Mouse (Mus musculus): ENCODE data around the gene Nudt14.

Gene Nudt14

DNA sequence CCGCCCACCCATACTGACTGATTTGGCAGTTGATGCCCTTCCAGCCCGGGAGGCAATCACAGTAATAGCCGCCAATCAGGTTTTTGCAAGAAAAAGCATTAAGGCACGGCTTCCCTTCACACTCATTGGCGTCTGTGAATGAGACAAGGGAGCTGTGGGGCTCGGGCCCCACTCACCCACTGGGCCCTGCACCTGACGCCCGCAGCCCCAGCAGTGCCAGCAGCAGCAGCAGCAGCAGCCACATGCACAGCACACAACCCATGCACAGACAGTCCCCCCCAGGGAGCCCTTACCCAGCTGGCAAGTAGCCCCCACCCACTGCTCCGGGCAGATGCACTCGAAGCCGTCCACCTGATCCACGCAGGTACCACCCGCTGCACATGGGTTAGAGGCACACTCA is 26.3 kb downstream of the Nudt14 start:
- in situ Hi-C loops (cut with MboI, MseI): loop anchor here in 1 of 2 experiments (25.0 kb wide), 2 partner anchors 672 to 1503 kb away; partner anchors contain the start of genes Exoc3l4 and Lbhd2

DNA sequence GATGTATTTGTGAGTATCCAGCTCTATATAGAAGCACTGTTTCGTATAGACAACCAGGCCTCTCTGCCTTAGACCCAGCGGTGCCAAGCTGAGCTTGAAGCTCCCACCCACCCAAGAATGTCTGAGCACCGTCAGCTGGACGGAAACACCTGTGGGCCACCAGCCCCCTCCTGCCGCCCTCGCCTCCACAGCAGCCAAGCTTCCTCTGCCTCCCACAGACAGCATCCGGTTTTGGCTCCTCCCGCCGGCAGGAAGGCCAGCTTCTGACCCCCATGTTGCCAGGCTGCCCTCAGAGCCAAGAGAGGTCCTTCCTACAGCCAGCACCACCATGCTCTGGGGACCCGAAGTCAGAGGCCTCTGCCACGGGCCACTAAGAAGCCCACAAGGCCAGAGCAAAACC is 27.4 kb downstream of the Nudt14 start:
- in situ Hi-C loops (cut with MboI, MseI): loop anchor here in 1 of 2 experiments (25.0 kb wide), 2 partner anchors 673 to 1502 kb away; partner anchors contain the start of genes Exoc3l4 and Lbhd2

DNA sequence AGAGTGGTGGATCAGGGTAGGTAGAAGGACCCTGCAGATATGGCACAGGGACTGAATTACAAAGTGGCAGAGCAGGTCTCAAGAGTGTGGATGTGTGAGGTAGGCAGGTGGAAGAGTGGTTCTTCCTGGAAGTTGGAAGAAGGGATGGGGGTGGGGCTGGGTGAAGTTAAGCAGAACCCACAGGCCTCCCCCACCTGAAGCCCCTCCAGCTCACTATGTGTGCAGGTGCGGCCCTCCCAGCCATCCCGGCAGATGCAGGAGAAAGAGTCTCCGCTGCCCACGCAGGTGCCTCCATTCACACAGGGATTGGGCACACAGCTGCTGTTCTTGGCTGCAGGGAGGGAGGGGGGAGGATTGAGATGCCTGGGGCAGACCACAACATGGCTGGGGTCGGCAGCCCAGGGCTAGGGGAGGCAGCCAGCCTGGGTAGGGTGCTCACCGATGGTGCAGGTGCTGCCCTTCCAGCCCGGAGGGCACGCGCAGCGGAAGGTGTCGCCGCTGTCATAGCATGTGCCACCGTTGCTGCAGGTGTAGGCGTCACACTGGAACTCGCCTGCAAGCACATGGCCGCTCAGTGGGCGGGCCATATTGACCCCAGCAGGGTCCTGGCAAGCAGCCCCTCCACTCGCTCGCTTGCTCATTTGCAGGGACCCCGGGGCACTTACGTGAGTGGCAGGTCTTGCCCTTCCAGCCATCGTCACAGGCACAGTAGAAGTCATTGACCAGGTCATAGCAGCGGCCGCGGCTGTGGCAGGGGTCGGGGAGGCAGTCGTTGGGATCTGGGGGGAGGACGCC is 28.8 kb downstream of the Nudt14 start:
- in situ Hi-C loops (cut with MboI, MseI): loop anchor here in 1 of 2 experiments (25.0 kb wide), 2 partner anchors 674 to 1501 kb away; partner anchors contain the start of genes Exoc3l4 and Lbhd2

DNA sequence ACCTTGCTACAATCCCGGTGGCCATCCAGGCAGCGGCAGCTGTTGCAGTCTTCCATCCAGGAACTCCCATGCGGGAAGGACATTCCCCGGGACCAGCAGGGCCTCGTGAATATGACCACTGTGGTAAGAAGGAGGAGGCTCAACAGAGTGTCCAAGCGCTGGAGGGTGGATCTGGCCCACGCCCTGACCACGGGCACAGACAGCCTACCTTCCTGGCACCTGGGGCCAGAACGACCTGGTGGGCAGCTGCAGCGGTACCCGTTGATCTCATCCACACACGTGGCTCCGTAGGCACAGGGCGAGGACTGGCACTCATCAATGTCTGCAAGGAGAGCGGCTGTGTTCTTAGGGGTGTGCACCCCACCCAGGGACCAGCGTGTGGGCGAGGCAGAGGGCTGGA is 30.2 kb downstream of the Nudt14 start:
- in situ Hi-C loops (cut with MboI, MseI): loop anchor here in 1 of 2 experiments (25.0 kb wide), 2 partner anchors 676 to 1499 kb away; partner anchors contain the start of genes Exoc3l4 and Lbhd2

DNA sequence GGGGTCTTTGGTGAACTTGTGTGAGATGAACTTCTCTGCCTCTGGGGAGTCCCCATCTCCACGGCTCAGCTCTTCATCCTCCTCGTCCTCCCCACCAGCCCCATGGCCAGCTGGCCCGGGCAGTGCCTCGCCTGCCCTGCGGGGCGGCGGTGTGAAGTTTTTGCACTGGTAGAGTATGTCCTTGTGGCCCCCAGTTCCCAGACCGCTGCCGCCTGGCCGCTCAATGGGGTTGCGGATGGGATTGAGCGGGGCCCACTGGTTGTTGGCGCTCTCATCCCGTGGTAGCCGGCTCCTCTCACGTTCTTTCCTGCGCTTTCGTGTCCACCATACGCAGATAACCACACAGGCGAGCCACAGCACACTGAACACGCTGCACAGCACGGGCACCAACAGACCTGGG is 32.9 kb downstream of the Nudt14 start:
- in situ Hi-C loops (cut with MboI, MseI): loop anchor here in 1 of 2 experiments (25.0 kb wide), 2 partner anchors 678 to 1497 kb away; partner anchors contain the start of genes Exoc3l4 and Lbhd2

GRCm38 (mm10) chr12:112905001-112905400 is 36.9 kb downstream of the Nudt14 start:
- in situ Hi-C loops (cut with MboI, MseI): loop anchor here in 1 of 2 experiments (25.0 kb wide), 2 partner anchors 682 to 1493 kb away; partner anchors contain the start of genes Exoc3l4 and Lbhd2

DNA sequence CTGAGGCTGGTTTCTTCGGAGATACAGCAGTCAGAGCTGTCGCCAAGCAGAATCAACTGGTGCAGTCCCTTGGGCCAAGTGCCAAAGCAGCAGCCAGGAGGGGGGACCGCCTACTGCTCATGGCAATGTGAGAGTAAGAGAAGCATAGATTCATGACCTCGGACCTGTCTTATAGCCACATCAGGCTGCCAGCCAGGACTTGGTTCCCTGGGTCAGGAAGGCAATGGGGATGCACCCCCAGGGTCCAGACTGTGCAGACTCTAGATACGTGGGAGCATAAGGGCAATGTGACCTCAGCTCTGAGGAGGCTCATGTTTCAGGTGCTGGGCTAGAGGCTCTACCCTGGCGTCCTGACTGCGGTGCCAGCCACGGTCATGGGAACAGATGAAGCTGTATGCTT is 38.0 kb downstream of the Nudt14 start:
- in situ Hi-C loops (cut with MboI, MseI): loop anchor here in 1 of 2 experiments (25.0 kb wide), 2 partner anchors 683 to 1492 kb away; partner anchors contain the start of genes Exoc3l4 and Lbhd2

GRCm38 (mm10) chr12:112900641-112901040 is 41.3 kb downstream of the Nudt14 start:
- in situ Hi-C loops (cut with MboI, MseI): loop anchor here in 1 of 2 experiments (25.0 kb wide), 2 partner anchors 687 to 1488 kb away; partner anchors contain the start of genes Exoc3l4 and Lbhd2

GRCm38 (mm10) chr12:112898960-112899359 is 43.0 kb downstream of the Nudt14 start:
- in situ Hi-C loops (cut with MboI, MseI): no loop called here

DNA sequence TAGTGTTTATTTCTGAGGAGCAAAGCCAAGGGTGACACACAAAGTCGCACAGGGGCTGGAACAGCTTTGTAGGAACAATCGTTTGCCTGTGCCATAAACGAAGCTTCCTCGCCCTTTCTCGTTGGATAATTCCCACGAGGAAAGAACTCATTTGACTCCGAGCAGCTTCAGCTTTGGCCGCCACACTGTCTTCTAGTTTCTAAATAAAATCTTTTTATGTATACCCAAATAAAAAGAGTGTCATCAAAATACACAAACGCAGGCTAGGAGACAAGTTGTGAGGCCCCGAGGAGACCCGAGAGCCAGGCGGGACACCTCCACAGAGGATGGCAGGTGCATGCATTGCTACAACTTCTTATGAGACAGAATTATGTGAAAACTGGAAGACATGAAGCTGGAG is 43.6 kb downstream of the Nudt14 start:
- in situ Hi-C loops (cut with MboI, MseI): no loop called here

GRCm38 (mm10) chr12:112897522-112898212 is 44.3 kb downstream of the Nudt14 start:
- in situ Hi-C loops (cut with MboI, MseI): no loop called here

DNA sequence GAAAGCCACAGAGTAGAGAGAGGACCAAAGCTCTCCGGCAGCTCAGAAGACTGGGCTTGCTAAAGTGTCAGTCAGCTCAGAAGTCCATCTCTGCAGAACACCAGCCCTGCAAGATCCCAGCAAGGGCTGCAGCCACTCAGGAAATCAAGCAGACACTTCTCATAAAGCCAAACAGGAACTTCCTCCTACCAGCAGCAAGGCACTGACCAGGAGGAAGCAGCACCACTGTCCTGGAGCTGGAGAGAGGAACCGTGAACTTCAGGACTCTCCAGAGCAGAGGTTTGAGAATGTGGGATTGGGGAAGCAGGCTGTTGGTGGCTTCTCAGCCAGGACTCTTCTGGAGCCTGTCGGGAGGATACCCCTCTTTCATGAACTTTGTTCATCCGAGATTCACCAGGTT is 47.0 kb downstream of the Nudt14 start:
- in situ Hi-C loops (cut with MboI, MseI): no loop called here

GRCm38 (mm10) chr12:112894303-112894884 is 47.5 kb downstream of the Nudt14 start:
- in situ Hi-C loops (cut with MboI, MseI): no loop called here

DNA sequence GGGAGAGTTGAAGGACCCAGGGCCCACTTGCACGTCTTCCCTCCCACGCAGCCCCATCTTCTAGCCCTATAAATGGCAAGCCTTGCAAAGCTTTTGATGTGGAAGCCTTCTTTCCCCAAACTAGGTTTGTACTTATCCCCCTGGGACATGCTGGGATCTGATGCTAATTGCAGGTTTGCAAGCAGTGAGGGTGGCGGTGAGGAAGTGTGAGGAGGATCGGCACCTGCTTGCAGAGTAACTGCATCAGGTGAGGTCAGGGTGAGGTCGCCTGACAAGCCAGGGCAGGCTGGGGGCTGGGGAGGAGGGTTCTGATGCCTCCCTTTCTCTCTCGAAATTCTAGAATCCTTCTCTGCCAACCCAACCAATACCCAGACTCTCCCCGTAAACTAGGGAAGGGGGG is 56.5 kb downstream of the Nudt14 start:
- in situ Hi-C loops (cut with MboI, MseI): loop anchor here in 1 of 2 experiments (10.0 kb wide), 1 partner anchor 851 kb away; no protein-coding TSS in a partner anchor

All from T-helper 17 cell (primary cell).